Mouse (Mus musculus) kidney, embryonic 14.5 days (tissue): ENCODE data around the gene Fdx1. TPM values are rescaled to one million over a fixed set of nuclear protein-coding genes. Genes with fewer than 3 reads are reported as not detected.

Source experiments
- ATAC-seq: fragments of 200-750 bp; cut with Nextera tagmentation; 2 replicates; pipeline ENCODE4 v1.8.0; 2017; ENCODE audit warnings: moderate number of reproducible peaks, mild to moderate bottlenecking, moderate TSS enrichment, moderate library complexity; ENCODE audit not compliant: low FRiP score, low TSS enrichment
- H3K27ac ChIP-seq: fragments of 300-500 bp; sonication (generic); 2 replicates; pipeline ENCODE4 v1.5.1; 2014; ENCODE audit warnings: low read depth, mild to moderate bottlenecking, low read length, moderate library complexity, mixed read lengths
- H3K27me3 ChIP-seq: fragments of 300-500 bp; sonication (generic); 2 replicates; pipeline ENCODE4 v1.6.1; 2014; ENCODE audit warnings: mild to moderate bottlenecking, low read length; ENCODE audit not compliant: control insufficient read depth, insufficient read depth
- H3K36me3 ChIP-seq: fragments of 300-500 bp; sonication (generic); 2 replicates; pipeline ENCODE4 v1.6.1; 2014; ENCODE audit warnings: low read length, mixed read lengths; ENCODE audit not compliant: control insufficient read depth, insufficient read depth
- H3K4me1 ChIP-seq: fragments of 300-500 bp; sonication (generic); 2 replicates; pipeline ENCODE4 v1.6.1; 2014; ENCODE audit warnings: low read length, mixed read lengths; ENCODE audit not compliant: control insufficient read depth, insufficient read depth
- H3K4me2 ChIP-seq: fragments of 300-500 bp; sonication (generic); replicated peaks from 2 replicates; pipeline ENCODE4 v1.6.1; 2014; ENCODE audit warnings: low read depth, mild to moderate bottlenecking, low read length
- H3K4me3 ChIP-seq: fragments of 300-500 bp; sonication (generic); 2 replicates; pipeline ENCODE4 v1.5.1; 2014; ENCODE audit warnings: mild to moderate bottlenecking, low read length
- H3K9ac ChIP-seq: fragments of 300-500 bp; sonication (generic); 2 replicates; pipeline ENCODE4 v1.6.1; 2014; ENCODE audit warnings: low read depth, mild to moderate bottlenecking, low read length, moderate library complexity
- H3K9me3 ChIP-seq: fragments of 300-500 bp; sonication (generic); 2 replicates; pipeline ENCODE4 v1.6.1; 2016; ENCODE audit warnings: low read length; ENCODE audit not compliant: control insufficient read depth
- WGBS: fragments of 180-500 bp; shearing (Covaris S2); extraction: QIAGEN DNeasy Blood & Tissue Kit; methylation state at CpG from one replicate; pipeline ENCODE4 v1.1.7; 2014; 5-methylcytosine and 5-hydroxymethylcytosine counted together
- polyA plus RNA-seq: library from polyadenylated mRNA; unstranded; fragments of >200 nt; fragmentation: Nextera tagmentation; extraction: Ambion mirVana; gene quantifications from 2 replicates; pipeline ENCODE4 v1.2.1, GENCODE M21; 2014

Fdx1 gene
- polyA plus RNA-seq, 1 experiment from 2014 or later: 93.5 TPM

- no peaks in the 10 kb centered on the region for H3K27me3 ChIP-seq
- H3K36me3 ChIP-seq: no peaks in the 10 kb centered on the region
- no peak overlapping the region for H3K4me2 ChIP-seq
- no peak overlapping the region for H3K27ac ChIP-seq
- no peak overlapping the region for H3K4me3 ChIP-seq
- H3K4me1 ChIP-seq: no peaks in the 10 kb centered on the region
- ATAC-seq: no peak
- 74% methylated on average over 4 of the region's 4 CpGs for WGBS
- H3K9me3 ChIP-seq: no peaks in the 10 kb centered on the region
- no peak overlapping the region for H3K9ac ChIP-seq
These were observed 11.5 kb upstream of the Fdx1 start for GRCm38 (mm10) chr9:51974871-51975270.

- WGBS: 43% methylated on average over 3 of the region's 3 CpGs
- Histone ChIP-seq H3K4me2 (no peak overlapping the region), H3K9ac (no peak overlapping the region), H3K4me1 (no peaks in the 10 kb centered on the region), H3K9me3 (no peaks in the 10 kb centered on the region), H3K27ac (no peak overlapping the region), H3K27me3 (no peaks in the 10 kb centered on the region), H3K36me3 (no peaks in the 10 kb centered on the region), H3K4me3 (no peak overlapping the region)
- ATAC-seq: no peak
These were observed 10.5 kb upstream of the Fdx1 start for GRCm38 (mm10) chr9:51973846-51974245.

GRCm38 (mm10) chr9:51966373-51966772 is 3.0 kb upstream of the Fdx1 start:
- H3K36me3 ChIP-seq: no peaks in the 10 kb centered on the region
- no peak overlapping the region for H3K9ac ChIP-seq
- no peaks in the 10 kb centered on the region for H3K27me3 ChIP-seq
- no peaks in the 10 kb centered on the region for H3K9me3 ChIP-seq
- peaks cover 5% of the 10 kb centered on the region; the same call in 1 of the 2 replicates for H3K4me1 ChIP-seq
- no peak overlapping the region for H3K4me2 ChIP-seq
- no peak overlapping the region for H3K27ac ChIP-seq
- ATAC-seq: no peak
- no peak overlapping the region for H3K4me3 ChIP-seq

GRCm38 (mm10) chr9:51964110-51964509 is 754 bp upstream of the Fdx1 start:
- Histone ChIP-seq H3K4me3 (no peak overlapping the region), H3K36me3 (no peaks in the 10 kb centered on the region), H3K4me2 (no peak overlapping the region; the same call in 1 of the 2 replicates), H3K4me1 (peaks cover 5% of the 10 kb centered on the region; the same call in 1 of the 2 replicates), H3K27me3 (no peaks in the 10 kb centered on the region), H3K9me3 (no peaks in the 10 kb centered on the region), H3K27ac (no peak overlapping the region), H3K9ac (no peak overlapping the region)
- WGBS: 69% methylated on average over 6 of the region's 6 CpGs
- ATAC-seq: no peak

GRCm38 (mm10) chr9:51961190-51961909 is 2.0 kb downstream of the Fdx1 start:
- no peak overlapping the region for H3K4me3 ChIP-seq
- peaks cover 5% of the 10 kb centered on the region; the same call in 1 of the 2 replicates for H3K4me1 ChIP-seq
- peaks cover 3% of the 10 kb centered on the region; the same call in 1 of the 2 replicates for H3K36me3 ChIP-seq
- H3K4me2 ChIP-seq: no peak overlapping the region; the same call in 1 of the 2 replicates
- 68% methylated on average over 6 of the region's 6 CpGs for WGBS
- no peak for ATAC-seq
- no peaks in the 10 kb centered on the region for H3K27me3 ChIP-seq
- no peaks in the 10 kb centered on the region for H3K9me3 ChIP-seq
- H3K9ac ChIP-seq: no peak overlapping the region
- no peak overlapping the region for H3K27ac ChIP-seq

- ATAC-seq: no peak
- Histone ChIP-seq H3K36me3 (peaks cover 9% of the 10 kb centered on the region; the same call in 1 of the 2 replicates), H3K4me2 (no peak overlapping the region), H3K27ac (no peak overlapping the region), H3K9me3 (no peaks in the 10 kb centered on the region), H3K4me3 (no peak overlapping the region), H3K4me1 (peaks cover 5% of the 10 kb centered on the region; the same call in 1 of the 2 replicates), H3K9ac (no peak overlapping the region), H3K27me3 (no peaks in the 10 kb centered on the region)
- 73% methylated on average over 2 of the region's 2 CpGs for WGBS
These were observed 3.0 kb downstream of the Fdx1 start for GRCm38 (mm10) chr9:51960331-51960730.

- Histone ChIP-seq H3K9ac (no peak overlapping the region), H3K4me2 (no peak overlapping the region), H3K36me3 (peaks cover 18% of the 10 kb centered on the region; the same call in 1 of the 2 replicates), H3K9me3 (no peaks in the 10 kb centered on the region), H3K27ac (no peak overlapping the region), H3K4me3 (no peak overlapping the region), H3K27me3 (no peaks in the 10 kb centered on the region), H3K4me1 (peaks cover 5% of the 10 kb centered on the region; the same call in 1 of the 2 replicates)
- ATAC-seq: no peak
These were observed 4.4 kb downstream of the Fdx1 start for GRCm38 (mm10) chr9:51958981-51959380.

GRCm38 (mm10) chr9:51957025-51957424 is 6.3 kb downstream of the Fdx1 start:
- Histone ChIP-seq H3K9ac (no peak overlapping the region), H3K27ac (no peak overlapping the region)
- WGBS: 86% methylated on average over 8 of the region's 8 CpGs

GRCm38 (mm10) chr9:51956484-51956883 is 6.9 kb downstream of the Fdx1 start:
- ATAC-seq: no peak
- no peak overlapping the region for H3K9ac ChIP-seq
- H3K4me3 ChIP-seq: no peak overlapping the region
- no peaks in the 10 kb centered on the region; the same call in 1 of the 2 replicates for H3K4me1 ChIP-seq
- 91% methylated on average over 2 of the region's 2 CpGs for whole genome bisulfite sequencing
- H3K27me3 ChIP-seq: no peaks in the 10 kb centered on the region
- H3K4me2 ChIP-seq: no peak overlapping the region
- H3K9me3 ChIP-seq: no peaks in the 10 kb centered on the region
- H3K27ac ChIP-seq: no peak overlapping the region
- peaks cover 26% of the 10 kb centered on the region; the same call in 1 of the 2 replicates for H3K36me3 ChIP-seq

More at GRCm38 (mm10) chr9:51957025-51957424, 6.3 kb downstream of the Fdx1 start:
- no peak for ATAC-seq
- Histone ChIP-seq H3K4me1 (peaks cover 3% of the 10 kb centered on the region; the same call in 1 of the 2 replicates), H3K4me3 (no peak overlapping the region), H3K27me3 (no peaks in the 10 kb centered on the region), H3K36me3 (peaks cover 26% of the 10 kb centered on the region; the same call in 1 of the 2 replicates), H3K9me3 (no peaks in the 10 kb centered on the region), H3K4me2 (no peak overlapping the region)
